Mouse (Mus musculus) ovary, adult 18-20 months (tissue): ENCODE data around the gene Zgrf1.
A peak's percentile ranks its signal among the peaks of the same experiment; 100 is the strongest.

Source experiments
- DNase-seq: peaks from one replicate; pipeline ENCODE4 v3.0.0; 2022; ENCODE audit warnings: low spot score, mixed read lengths

The Zgrf1 gene

GRCm38 (mm10) chr3:127552973-127553719 lies at the start of gene Zgrf1, which contains the start of gene Larp7:
Gene Zgrf1, plus strand, starts transcription at chr3:127553489.
Gene Larp7, minus strand, starts transcription at chr3:127553349.
- DNase-seq = peak; percentile 98

DNA sequence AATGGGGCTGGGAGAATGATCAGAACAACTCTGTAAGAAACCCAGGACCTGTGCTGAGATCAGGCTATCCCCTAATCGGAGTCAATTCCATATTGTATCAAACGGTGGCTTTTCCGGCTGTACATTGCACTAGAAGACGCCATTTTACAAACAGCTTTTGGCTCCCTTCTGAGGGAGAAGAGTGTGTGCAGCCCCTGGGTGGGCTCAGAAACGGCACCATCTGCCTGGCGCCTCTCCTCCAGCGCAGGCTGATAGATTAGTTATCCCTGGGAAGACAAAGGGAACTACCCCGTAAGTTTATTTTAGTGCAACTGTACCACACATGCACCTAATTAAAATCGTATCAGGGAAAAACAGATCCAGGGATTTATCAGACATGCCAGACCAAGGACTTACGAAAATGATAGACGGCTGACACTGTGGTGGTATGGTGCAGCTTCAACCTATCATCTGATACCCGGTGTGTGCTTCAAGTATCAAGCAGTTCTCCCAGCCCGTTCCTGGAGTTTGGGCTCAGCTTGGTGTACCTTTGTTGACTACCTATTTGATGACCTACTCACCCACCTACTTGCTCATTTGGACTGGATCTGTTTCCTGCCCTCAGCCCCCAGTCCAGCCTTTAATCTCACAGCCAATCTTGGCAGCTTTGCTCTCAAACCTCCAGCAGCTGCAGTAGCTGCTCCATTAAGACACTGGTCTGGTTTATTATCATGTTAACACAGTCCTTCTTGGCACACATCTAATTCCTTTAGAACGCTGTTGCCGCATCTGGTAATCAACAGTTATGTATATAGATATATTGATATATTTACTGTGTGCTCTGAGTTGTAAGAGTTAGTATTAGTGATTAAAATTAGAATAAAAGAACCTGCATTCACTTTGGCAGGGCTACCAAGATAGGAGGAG lies 45.2 kb upstream of the Zgrf1 start:
- no peak for DNase-seq

- no peak for DNase-seq
Observed at GRCm38 (mm10) chr3:127511786-127512746, 41.2 kb upstream of the Zgrf1 start.

GRCm38 (mm10) chr3:127512794-127513335 lies 40.4 kb upstream of the Zgrf1 start:
- peak; percentile 28 for DNase-seq

DNA sequence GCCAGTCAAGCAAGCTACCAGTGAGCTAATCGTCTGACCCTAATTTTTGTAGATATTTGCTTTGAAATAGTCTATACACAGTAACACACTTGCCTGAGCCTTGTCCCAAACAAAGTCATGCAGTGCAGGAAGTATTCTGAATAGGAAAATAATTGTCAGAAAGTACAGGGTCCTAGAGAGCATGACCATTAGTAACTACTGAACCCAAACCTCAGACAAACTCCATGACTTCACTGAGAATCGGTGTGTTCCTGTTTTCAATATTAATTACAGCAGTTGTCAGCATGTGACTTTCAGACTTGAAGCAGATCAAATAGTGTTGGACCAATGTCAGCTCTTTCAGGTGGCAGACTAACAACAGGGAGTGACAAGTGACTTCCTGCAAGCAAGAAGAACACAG lies 39.6 kb upstream of the Zgrf1 start:
- no peak for DNase-seq

GRCm38 (mm10) chr3:127515251-127515650 lies 38.0 kb upstream of the Zgrf1 start:
- DNase-seq = no peak

GRCm38 (mm10) chr3:127520300-127520699 lies 33.0 kb upstream of the Zgrf1 start:
- DNase-seq = no peak

DNA sequence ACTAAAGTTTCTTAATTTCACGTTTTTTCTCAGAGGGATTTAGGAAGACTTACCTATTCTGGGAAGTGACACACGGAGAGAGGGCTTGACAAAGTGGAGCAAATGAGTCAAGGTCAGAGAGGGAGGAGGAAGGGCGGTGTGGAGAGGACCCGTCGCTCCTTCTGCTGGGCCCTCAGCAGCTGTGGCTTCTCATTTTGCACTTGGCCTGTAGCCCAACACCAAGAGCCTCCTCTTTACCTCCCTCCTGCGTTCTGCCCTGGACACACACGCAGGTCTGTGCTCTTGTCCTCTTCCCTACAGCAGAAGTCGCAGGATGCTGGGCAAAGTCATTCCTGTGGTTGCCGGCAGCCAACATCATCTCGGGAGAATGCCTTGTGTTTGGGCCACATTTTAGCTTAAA lies 32.1 kb upstream of the Zgrf1 start:
- no peak for DNase-seq

DNA sequence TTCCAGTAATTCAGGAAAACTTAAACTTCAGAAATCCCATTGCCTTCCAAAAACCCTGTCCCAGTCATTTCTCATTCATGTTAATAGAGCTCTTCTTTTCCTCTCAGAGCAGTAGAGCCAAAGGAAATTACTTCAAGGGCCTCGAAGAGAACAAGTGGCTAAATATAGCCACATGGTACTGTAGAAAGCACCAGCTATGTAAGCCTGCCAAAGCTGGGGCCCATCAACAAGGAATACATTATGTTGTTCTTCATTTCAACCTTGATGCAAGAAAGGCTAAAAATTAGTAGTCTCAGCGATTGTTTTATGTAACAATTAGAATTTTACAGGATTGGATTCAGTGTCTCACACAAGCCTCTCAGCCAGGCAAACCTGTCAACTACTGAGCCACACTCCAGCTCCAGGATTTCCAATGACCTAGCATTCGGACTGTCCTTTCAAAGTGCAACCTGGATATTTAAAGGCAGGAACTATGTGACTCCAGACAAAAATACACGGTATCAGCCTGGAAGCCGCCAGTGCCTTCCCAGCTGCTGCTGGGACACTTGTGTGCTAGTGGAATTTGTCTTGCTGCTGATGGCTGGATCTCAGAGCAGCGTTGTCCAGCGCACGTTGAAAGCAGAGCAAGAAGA lies 28.0 kb upstream of the Zgrf1 start:
- DNase-seq = no peak

DNA sequence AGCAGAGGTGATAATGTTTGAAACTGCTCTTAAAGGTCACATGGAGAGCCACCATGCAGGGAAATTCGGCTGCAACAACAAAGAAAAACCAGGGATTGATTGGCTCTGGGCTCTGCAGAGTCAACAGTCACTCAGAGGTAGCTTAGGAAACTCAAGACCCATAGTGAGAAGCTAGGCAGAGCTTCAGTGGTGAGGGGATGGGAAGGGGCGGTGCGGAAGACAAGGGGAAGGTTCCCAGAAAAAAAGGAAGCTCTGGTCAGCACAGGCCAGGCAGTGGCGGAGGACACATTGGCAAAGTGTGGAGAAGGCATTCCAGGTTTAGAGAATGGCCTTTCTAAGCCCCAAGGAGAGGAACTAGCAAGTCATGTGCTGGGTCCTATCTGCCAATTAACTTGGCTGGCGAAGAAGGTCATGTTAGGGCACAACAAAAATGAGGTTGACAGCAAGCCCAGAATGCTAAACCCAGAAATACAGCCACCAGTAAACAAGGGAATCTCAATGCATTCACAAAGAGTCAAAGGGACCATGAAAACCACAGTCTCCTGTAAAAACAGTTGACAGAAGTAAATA lies 25.7 kb upstream of the Zgrf1 start:
- no peak for DNase-seq

GRCm38 (mm10) chr3:127529210-127529609 lies 24.1 kb upstream of the Zgrf1 start:
- DNase-seq = no peak

DNA sequence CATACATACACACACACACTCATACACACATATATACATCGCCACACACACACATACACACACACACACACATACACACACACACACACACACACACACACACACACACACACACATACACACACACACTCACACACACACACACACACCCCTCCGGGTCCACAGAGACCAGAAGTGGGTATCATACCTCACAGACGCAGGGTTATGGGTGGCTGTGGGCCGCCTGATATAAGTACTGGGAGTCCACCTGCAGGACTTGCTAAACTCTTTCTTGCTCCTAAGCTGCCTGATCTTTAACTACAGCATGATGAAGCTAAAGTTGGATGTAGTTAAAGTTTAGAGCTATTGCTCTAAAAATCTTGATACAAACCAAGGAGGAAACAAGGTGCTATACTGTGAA lies 23.5 kb upstream of the Zgrf1 start:
- DNase-seq = no peak

DNA sequence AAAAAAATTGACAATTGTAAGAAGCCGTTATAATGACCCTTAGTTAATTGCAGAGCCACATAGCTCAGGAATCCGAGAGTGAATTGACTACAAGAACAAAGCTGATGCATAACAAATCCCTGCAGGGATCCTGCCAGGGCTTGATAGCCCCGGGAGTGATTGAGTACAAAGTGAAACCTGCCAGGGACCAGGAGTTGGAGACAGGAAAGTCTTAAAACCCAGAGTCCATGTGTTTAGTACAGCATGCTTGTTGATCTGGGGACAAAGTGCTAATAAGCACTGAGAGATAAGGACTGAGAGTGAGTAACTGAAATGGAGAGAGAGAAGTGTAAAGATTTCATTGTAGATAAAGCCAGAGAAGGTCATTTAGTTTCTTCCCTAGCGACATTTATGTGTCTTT lies 23.0 kb upstream of the Zgrf1 start:
- DNase-seq = no peak

DNA sequence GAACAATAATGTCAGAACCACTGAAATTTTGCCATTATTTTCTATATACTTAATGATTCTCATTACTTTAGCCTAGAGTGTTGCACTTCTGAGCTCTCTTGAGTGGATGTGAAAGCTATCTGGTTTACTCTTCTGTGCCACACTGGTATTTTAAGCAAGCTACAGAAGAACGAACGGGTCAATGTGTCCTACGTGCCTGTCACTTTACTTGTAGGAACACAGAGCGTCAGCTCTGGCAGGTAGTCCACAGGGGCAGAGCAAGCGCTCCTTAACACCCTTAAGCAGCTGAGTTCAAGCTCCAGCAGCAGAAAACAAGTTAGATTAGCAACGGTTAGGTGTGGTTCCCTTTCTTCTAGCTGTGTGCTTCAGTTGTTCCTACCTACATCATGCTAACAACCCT lies 14.1 kb upstream of the Zgrf1 start:
- DNase-seq = no peak

- DNase-seq = no peak
Observed at GRCm38 (mm10) chr3:127543976-127544375, 9.3 kb upstream of the Zgrf1 start.

GRCm38 (mm10) chr3:127544610-127545121 lies 8.6 kb upstream of the Zgrf1 start:
- DNase-seq = no peak

GRCm38 (mm10) chr3:127547882-127548281 lies 5.4 kb upstream of the Zgrf1 start:
- no peak for DNase-seq

- no peak for DNase-seq
Observed at GRCm38 (mm10) chr3:127552434-127552972, 786 bp upstream of the Zgrf1 start.

DNA sequence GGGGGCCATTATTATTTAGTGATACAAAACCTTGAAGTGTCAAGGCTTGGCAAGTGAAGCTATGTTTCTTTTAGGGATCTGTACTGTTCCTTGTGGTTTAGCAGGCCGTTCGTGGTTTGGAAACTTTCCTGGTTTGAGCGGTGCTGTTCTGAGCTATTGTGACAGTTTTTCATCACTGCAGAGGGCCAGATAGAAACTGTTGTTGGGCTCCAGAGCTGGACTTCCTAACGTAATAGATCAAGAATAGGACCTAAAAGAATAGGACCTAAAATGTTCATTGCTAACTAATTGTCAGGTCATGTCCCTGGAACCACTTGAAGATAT lies 393 bp downstream of the Zgrf1 start:
- no peak for DNase-seq

DNA sequence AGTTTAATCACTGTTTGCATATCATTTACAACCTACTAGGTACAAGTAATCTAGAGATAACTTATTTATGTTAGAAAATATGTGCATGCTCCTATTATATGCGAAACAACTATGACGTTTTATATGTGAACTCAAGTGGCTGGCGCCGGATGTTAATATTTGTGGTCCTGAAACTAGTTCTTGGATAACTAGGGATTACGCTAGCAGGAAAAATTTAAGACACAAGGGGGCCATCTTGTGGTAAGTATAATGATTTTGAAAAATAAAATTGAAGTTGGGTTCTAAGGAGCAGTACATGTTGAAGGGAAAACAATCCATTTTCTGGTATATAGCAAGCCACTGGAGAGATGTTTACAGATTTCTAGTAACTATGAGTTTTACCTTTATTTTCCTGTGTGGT lies 1.4 kb downstream of the Zgrf1 start:
- no peak for DNase-seq

DNA sequence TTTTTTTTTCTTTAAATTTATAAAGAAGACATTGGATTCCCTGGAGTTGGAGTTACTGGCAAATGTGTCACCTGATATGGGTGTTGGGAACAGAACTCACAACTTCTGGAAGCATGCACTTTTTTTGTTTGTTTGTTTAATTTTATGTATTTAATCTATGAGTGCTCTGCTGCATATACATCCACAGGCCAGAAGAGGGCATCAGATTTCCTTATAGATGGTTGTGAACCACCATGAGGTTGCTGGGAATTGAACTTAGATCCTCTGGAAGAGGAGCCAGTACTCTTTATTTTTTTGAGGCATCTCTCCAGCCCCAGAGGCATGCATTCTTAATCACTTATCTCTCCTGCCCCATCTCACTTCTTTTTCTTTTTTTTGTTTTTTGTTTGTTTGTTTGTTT lies 4.9 kb downstream of the Zgrf1 start:
- DNase-seq = no peak
